Mouse (Mus musculus) splenic B cell, adult 2 months (primary cell): ENCODE measurements around the gene Cabp1.
A peak's percentile ranks its signal among the peaks of the same experiment; 100 is the strongest.

Experiments
- DNase-seq: peaks from one replicate; pipeline ENCODE4 v3.0.0-alpha.2; 2011; ENCODE audit warnings: low read depth, low spot score
- H3K27me3 ChIP-seq: 2 replicates; pipeline ENCODE4 v1.6.1; 2012; ENCODE audit warnings: mild to moderate bottlenecking, low read length, moderate library complexity, mixed read lengths; ENCODE audit not compliant: control insufficient read depth, poor library complexity, insufficient read depth, severe bottlenecking
- H3K36me3 ChIP-seq: 2 replicates; pipeline ENCODE4 v1.6.1; 2012; ENCODE audit warnings: mild to moderate bottlenecking, low read length, moderate library complexity, mixed read lengths; ENCODE audit not compliant: control insufficient read depth, poor library complexity, insufficient read depth, severe bottlenecking

The Cabp1 gene

DNA sequence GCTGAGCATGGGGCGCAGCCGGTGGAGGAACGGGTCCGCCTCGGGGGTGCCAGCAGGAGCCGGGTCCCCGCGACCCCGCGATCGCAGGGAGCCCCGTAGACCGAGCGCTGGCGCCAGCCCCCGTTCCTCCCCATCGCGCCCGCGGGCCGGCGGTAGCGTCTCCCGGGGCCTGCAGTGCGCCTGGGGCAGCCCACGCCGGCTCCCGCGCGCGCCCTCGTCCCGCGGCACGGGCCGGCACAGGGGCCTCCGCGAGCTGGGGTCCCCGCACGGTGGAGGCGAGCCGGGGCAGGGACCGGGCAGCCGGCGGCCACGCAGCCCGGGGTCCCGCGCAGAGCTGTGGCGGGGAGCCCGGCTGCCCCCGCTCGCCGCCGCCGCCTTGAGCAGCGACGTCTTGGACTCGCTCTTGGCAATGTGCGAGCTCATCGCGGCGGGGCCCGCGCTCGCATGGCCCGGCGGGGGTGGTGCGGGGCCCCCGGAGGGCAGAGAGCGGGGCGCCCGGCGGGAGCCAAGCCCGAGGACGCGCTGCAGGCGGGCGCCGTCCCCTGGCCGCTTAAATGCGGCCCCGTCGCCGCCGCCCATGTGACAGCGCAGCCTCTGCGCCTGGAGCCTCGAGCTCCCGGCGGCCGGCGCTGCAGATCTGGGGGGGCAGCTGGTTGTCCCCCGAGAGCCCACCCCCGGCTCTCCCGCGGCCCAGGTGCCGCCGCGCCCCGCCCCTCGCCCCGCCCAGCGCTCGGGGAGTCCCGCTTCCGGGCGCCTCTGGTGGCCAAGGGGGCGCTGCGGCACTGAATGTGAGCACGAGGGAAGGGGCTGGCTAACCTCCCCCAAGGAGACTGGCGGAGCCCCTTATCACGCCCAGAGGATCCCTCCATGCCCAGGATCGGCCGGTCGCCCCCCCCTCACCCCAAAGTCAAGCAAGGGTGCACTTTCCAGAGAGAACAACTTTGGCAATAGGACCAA, at the start of gene Cabp1:
Gene Cabp1 (minus strand): TSS at position 713 of the 957 bp plus-strand sequence.
- Histone ChIP-seq H3K27me3 (no peaks in the 10 kb centered on the region), H3K36me3 (no peaks in the 10 kb centered on the region)
- peak; percentile 69 for DNase-seq

DNA sequence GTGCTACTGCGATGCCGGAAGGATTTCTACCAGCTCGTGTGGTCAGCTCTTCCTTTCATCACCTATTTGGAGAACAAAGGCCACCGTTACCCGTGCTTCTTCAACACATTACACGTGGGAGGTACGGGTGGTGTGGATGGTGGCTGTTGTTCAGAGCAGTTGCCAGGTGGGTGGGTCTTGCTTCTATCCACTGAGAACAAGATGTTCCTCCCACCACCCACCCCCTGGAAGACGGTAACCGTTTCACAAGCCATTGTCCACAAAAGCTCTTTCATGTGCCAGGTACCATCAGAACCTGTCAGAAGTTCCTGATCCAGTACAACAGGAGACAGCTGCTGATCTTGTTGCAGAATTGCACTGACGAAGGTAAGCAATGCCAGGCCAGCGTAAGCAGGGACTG, 46.0 kb upstream of the Cabp1 start:
- Histone ChIP-seq H3K27me3 (no peaks in the 10 kb centered on the region), H3K36me3 (peaks cover 9% of the 10 kb centered on the region)
- no peak for DNase-seq

DNA sequence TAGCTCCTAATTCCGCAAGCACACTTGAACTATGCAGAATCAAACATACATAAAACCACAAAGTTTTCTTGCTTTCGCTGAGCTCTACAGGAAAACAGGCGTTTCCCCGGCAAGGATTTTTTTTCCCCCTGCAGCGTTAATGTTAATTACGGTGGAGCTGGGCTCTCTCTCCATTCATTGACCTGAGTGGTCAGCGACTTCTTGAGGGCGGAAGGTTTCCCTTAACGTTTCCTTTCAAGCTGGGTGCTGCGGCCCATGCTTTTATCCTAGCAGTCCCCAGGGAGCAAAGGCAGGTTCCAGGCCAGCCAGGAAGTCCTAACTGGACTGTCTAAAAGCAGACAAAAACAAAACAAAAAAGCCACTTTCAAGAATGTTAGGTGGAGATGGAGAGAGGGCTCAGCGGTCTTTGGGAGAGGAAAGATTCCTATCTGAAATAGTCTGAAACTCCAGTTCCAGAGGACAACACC, 44.6 kb upstream of the Cabp1 start:
- no peak for DNase-seq
- no peaks in the 10 kb centered on the region for H3K27me3 ChIP-seq
- H3K36me3 ChIP-seq: peaks cover 3% of the 10 kb centered on the region; the same call in 1 of the 2 replicates

DNA sequence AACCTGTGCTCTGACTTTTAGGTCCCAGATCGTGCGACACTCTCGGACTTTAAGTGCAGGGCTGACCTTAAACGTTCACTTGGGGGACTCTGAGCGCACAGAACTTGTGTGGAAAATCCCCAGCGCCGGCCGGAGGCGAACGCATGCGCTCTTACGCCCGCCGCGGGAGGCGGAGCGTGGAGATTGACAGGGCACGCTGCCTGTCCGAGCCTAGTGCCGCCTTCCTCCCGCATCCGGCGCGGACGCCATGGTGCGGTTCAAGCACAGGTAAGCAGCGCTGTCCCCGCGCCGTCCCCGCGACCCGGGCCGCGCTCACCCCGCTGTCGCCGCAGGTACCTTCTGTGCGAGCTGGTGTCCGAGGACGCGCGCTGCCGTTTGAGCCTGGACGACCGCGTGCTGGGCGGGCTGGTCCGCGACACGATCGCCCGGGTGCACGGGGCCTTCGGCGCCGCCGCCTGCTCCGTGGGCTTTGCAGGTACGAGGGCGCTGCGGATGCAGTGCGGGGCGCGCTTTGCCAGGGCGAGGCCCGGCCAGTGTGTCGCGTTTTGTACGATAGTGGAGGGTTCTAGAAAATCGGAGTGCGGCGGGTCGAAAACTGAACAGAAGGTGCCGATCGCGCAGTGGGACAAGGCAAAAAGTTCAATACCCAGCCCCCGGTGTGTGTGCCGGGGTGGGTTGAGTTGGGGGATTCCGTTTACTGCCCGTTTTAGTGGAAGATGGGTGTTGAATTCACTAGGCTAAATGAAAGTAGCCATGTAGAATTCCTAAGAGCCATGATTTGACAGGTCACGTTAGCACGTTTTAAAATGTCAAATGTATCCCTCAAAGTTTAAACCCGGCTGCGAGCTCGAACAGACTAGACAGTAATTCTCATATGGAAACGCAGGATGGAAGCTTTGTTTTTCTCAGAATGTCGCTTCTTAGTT, 43.9 kb upstream of the Cabp1 start:
- Histone ChIP-seq H3K27me3 (no peaks in the 10 kb centered on the region), H3K36me3 (peaks cover 3% of the 10 kb centered on the region; the same call in 1 of the 2 replicates)
- DNase-seq: peak; percentile 94

DNA sequence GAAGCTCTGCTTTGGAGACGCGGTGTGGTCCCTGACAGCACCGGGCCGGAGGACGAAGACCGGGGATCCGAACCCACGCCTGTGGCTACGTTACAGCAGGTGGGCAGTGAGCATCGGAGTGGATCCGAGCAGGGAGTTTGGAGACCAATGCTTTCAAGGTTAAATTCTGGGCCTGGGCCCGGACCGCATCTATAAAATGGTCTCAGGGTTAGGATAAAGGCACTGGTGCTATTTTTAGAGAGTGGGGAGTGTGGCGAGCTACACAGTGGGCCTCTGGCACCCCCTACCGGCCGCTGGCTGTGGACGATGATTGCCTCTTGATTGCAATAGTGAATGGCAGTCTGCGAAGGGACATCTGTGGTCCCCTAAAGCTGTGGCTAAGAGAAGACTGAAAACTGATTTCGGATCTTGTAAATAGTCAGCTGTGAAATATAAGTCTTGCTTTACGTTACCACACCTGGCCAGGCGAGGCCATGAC, 41.6 kb upstream of the Cabp1 start, which contains the start of gene Pop5:
Gene Pop5 (plus strand): TSS at position 51 of the 478 bp plus-strand sequence.
- Histone ChIP-seq H3K36me3 (no peaks in the 10 kb centered on the region), H3K27me3 (no peaks in the 10 kb centered on the region)
- peak; percentile 89 for DNase-seq

DNA sequence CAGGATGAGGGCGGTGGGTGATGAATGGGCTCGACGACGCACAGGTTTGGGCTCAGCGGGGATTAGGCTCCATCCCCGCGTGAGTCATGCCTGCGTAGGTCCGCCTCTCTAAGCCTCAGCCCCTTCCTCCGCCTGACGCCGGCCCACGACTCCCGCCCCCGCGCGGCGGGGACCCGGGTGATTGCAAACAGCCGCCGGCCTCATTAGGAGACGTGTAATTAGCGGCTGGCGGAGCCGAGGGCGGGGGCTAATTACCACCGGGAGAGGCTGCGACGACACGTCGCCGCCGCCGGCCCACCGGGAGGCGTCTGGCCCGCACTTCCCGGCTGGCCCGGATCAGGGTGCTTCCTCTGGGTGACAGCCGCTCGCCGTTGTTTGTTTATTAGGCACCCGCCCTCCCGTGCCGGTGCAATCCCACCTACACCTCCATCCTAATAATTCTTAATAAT, 41.2 kb upstream of the Cabp1 start:
- H3K36me3 ChIP-seq: no peaks in the 10 kb centered on the region
- no peaks in the 10 kb centered on the region for H3K27me3 ChIP-seq
- DNase-seq: peak; percentile 51

DNA sequence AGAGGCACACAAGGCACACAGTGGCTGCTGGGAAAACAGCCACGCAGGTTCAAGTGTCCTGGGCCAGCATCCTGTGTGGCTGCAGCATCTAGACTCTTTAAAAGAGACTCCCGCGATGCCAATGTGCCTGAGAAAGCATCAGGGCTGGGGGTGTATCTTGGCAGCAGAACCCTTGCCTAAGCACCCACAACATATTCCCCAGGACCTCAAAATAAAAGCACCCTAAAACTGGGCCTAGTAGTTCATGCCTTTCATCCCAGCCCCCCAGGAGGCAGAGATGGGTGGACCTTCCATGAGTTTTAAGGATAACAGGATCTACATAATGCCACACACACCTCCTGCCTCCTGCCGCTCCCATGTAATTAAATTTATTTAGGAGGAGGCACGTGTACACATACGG, 40.3 kb upstream of the Cabp1 start:
- Histone ChIP-seq H3K36me3 (no peaks in the 10 kb centered on the region), H3K27me3 (no peaks in the 10 kb centered on the region)
- DNase-seq: no peak

DNA sequence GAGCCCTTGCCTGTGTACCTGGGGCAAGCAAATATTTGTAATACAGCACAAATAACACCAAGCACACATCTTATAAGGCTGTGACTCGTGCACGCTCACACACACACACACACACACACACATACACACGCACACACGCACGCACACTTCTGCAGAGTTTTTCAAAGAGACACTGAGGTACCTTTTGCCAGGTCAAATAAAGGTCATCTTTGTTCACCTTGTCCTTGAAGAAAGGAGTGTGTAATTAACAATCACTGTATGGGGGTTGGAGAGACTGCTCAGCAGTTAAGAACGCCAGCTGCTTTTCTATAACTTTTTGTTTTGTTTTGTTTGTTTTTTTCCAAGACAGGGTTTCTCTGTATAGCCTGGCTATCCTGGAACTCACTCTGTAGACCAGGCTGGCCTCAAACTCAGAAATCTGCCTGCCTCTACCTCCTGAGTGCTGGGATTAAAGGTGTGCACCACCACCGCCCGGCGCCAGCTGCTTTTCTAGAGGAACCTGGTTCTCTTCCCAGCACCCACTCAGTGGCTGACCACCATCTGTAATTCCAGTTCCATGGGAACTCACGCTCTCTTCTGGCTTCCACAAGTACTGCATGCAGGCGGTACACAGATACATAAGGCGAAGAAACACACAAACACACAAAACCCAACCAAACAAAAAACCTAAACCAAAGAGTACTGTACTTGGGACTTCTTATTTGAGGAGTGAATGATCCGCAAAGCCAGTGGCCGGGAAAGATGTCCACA, 39.0 kb upstream of the Cabp1 start:
- no peak for DNase-seq
- H3K36me3 ChIP-seq: no peaks in the 10 kb centered on the region
- no peaks in the 10 kb centered on the region for H3K27me3 ChIP-seq

DNA sequence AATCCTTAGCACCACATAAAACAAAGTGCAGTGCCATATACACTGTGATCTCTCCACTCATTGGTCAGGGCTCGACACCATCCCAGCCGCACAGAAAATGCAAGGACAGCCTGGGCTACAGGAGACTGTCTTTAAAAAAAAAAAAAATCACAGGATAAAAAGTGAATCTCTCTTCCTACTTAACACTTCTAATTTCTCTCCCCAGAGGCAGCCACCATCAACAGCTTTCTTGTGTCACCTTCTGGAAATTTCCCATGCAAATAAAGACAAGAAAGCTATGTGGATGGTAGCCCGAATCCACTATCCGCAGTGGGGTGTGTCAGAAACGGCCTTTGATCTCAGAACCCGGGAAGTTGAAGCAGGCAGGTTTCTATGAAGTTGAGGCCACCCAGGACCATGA, 38.3 kb upstream of the Cabp1 start:
- no peak for DNase-seq
- Histone ChIP-seq H3K27me3 (no peaks in the 10 kb centered on the region), H3K36me3 (no peaks in the 10 kb centered on the region)

DNA sequence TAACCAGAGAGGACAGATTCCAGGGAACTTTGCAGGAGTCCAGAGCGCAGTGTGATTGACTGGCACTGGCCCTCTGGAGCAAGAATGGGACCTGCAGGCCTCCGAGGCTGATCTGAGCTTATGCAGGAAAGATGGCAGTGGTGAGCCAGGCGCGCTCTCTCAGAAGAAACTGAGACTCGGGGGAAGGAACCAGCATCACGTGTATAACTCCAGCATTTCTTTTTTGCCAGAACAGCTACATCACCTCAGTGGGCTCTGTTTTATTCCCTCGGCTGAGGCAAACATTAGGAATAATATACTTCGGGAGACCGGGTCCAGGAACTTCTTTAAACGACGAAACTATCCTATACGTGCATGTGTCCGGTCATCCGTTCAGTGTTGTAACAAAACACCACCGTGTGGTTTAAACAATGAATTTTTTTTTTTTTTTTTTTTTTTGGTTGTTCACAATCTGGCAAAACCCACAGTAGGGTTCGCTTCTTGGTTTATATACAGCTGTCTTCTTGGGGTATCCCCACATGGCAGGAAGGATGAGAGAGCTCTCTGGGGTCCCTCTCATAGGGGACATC, 37.5 kb upstream of the Cabp1 start:
- peak; percentile 50 for DNase-seq

DNA sequence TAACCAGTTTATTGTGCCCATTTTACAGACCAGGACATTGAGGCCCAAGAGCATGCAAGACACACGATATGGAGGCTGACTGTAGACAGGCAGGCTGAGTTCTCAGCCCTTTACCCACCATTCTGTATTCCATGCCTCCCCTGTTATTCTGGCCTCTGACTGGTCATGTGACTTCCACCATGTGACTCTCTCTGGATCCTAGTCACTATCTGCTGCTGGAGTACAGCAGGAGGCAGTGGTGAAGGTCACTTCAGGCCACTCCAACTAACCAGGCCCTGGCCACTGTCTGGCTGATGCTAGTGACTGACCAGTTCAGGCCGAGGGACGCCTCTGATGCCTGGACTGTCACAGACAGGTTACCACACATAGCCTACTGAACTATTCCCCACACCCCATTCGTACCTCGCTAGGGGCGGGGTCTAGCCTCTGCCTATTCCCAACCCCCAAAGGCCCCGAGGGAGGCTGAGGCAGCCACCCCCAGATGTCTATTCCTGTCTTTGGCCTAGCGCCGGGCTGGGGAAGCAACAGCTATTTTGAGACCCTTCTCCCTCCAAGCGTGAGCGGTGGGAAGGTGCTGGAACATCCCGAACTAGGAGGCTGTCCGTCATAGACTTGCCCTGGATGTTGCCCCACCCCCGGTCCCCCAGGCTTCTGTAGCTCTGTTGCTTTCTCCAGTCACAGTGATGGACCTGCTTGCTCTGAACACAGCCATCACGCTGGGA, 36.8 kb upstream of the Cabp1 start:
- Histone ChIP-seq H3K27me3 (no peaks in the 10 kb centered on the region), H3K36me3 (no peaks in the 10 kb centered on the region)
- no peak for DNase-seq

More for the DNA sequence above, 37.5 kb upstream of the Cabp1 start:
- no peaks in the 10 kb centered on the region for H3K36me3 ChIP-seq
- no peaks in the 10 kb centered on the region for H3K27me3 ChIP-seq

DNA sequence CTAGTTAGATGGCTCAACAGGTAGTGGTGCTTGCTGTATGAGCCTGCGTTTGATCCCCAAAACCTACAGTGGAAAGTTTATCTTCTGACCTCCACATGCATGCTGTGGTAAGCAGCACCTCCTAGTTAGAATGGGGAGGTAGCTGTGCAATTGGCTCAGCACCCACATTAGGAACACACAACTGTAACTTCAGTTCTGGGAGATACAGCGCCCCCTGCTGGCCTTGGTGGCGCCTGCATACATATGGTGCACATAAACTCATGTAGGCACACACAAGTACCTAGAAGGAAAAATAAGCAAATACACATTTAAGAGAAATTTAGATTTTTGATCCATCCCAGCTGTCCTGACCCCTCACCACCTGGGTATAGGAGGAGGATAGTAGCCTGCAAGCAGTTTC, 28.3 kb upstream of the Cabp1 start:
- no peaks in the 10 kb centered on the region for H3K36me3 ChIP-seq
- no peak for DNase-seq
- H3K27me3 ChIP-seq: no peaks in the 10 kb centered on the region

DNA sequence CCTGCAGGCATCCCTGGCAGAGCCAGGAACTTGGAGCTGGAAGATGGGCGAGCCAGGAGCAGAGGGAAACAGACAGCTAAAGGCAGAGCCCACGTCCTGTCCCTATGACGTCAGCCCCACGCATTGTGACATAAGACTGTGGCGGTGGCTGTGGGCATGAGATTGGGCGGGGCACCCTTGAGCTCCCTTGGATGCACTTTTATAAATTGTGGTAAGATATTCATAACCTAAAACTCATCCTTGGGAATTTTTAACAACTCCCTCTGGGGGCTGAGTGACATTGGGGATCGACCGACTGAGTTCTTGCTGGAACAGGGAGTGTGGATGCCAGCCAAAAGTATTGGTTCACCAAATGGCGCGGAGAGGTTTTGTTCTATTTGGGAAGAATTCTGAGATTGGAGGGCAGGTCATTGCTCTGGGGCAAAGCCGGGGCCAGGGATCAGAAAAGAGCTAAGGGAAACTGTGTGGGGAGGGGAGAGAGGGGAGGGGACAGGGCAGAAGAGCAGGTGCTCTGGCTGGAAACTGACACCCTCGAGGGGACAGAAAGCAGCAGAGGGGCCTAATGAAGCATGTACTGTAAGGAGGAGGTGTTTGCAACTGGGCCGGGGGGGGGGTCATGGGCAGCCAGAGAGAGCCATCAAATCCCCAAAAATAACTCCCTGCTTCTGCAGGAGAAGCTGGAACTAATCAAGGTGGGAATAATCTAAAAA, 26.9 kb upstream of the Cabp1 start:
- H3K36me3 ChIP-seq: no peaks in the 10 kb centered on the region
- no peaks in the 10 kb centered on the region for H3K27me3 ChIP-seq
- no peak for DNase-seq
